Mouse (Mus musculus): ENCODE measurements around the gene Hsf5.

Gene Hsf5

GRCm38 (mm10) chr11:87590841-87591525, 26.0 kb upstream of the Hsf5 start:
- DNase-seq (ENCODE audit: low spot score): no peak

DNA sequence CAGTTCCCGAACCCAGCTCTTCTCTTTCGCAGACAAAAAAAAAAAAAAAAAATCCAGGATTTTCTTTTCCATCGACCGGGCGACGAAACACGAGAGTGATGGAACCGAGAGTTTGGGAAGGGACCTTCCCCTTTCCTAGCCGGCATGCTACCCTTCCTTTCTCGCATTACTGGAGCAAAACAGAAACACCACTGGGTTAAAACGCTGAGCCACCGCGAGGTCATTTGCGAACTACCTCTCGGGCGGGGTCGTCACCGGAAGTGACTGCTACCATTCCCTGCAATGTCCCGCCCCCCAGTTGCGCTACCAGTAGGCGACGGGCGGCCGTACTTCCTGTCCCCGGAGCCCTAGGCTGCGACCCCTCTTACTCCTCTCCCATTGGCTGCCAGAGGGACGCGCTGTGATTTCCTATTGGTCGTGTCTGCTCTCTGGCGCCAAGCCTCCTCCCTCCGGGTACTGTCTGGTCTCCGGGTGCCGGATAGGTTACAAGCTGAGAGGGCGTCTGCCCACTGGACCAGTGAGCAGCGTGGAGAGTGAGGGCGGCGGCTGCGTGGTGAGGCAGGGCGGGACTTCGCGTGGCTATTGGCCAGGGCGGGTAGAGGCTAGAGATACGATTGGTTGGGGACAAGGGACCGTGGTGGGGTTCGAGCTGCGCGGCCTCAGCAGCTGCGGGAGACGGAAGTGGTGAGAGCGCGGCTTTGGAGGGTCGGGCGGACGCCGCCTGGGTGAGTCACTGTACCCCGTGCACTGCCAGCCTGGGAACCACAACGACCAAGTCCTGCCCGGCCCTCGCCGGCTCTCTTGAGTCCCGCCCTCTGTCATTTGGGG, 25.2 kb upstream of the Hsf5 start, which contains the start of gene Mtmr4:
Mtmr4 (plus strand) TSS at position 637 of the 828 bp plus-strand sequence.
- DNase-seq (ENCODE audit: low spot score): peak; percentile 100

GRCm38 (mm10) chr11:87592354-87592695, 24.6 kb upstream of the Hsf5 start:
- DNase-seq (ENCODE audit: low spot score): no peak

DNA sequence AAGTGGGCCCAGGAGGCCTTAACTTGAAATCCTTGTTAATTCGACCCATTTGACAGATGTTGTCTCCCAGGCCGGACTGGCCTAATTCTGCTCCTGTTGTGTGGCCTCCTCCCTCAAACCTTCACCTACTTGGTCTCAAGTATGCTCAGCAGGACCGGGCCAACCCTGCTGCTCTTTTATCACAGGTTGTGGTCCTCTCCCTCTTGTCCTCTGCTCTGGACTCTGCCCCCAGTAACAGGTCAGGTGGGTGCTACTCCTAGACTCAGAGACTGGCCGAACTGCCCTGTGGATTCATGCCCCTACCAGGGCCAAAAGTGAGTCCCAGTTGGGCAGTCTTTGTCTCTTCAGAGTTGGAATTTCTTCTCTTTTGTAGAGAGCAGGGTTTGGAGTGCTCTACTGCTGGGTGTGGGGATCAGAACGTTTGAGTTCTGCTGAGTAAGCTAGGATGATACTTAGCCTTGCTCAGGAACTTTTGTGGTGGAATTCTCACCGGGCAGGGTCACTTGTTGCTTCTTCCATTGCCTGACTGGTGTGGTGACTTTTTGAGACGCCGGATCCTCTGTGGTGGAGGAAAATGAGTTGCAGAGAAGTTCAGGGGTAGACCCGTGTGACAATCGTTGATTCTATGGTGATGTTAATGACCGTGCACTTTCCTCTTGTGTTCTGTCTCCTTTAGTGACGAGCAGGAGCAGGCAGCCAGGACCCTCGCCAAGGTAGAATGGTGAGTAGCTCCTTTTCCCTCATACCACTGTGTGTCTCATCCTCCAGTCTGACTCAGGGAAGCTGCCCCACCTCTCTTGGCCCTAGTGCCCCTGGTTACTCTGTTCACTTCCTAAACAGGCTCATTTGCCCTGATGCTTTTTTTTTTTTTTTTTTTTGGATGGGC, 24.0 kb upstream of the Hsf5 start:
- no peak for DNase-seq (ENCODE audit: low spot score)

DNA sequence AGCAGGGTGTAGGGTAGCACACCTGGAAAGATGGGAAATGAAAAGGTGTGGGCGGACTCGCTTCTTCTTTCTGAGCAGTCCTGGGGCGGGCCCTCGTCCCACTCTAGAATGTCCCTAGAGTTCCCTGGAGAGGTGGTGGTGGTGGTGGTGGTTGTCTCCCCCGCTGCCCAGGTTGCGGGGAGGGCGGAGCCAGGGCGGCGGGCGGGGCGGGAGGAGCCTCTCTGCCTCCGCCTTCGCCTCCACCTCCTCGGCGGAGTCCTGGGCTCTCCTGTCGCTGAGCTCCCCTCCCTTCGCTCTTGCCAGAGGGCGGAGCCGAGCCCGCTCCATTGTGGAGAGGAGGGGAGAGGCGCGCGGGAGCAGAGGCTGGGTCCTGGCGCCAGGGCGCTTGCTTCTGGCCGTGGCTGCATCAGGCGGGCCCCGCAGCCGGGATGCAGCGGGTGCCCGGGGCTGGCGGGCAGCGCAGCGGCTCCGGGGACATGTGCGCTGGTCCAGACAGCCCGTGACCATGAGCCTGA, 21.6 kb upstream of the Hsf5 start:
- DNase-seq (ENCODE audit: low spot score): peak; percentile 82

DNA sequence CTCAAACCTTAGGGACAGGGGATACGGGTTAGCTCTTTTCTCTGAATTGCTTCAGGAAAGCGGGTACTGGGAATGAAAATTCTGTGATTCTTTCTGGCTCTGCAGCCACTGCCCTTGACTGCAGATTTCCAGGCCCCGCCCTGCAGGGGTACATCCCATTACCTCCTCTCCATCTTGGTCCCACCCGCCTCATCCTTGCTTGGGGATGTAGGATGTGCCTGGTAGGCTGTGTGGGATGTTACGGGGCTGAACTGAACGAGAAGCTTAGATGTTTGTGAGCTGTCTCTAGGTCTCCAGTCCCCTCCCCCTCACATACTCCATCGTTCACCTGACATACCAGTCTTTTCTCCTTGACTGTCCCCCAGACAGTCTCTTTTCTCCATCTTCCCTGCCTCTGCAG, 21.0 kb upstream of the Hsf5 start:
- DNase-seq (ENCODE audit: low spot score): no peak

DNA sequence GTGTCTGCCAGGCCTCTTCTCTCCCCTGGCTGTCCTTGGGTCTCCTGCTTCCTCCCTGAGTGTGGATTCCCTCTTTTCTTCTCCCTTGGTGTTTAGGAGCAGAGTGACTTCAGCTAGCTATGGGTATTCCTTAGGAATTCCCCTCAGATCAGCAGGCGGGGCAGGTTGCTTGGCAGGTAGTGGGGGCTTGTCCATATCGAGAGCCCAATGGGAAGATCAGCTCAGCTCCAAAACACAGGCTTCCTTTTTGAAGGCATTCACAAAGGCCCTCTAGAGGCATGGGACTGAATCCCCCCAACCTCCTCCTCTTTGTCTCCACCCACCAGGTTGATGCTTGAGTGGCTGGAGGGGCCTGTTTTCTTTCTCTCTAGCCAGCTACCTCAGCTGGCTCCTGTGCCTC, 20.5 kb upstream of the Hsf5 start:
- no peak for DNase-seq (ENCODE audit: low spot score)

GRCm38 (mm10) chr11:87597061-87597460, 19.9 kb upstream of the Hsf5 start:
- DNase-seq (ENCODE audit: low spot score): no peak

DNA sequence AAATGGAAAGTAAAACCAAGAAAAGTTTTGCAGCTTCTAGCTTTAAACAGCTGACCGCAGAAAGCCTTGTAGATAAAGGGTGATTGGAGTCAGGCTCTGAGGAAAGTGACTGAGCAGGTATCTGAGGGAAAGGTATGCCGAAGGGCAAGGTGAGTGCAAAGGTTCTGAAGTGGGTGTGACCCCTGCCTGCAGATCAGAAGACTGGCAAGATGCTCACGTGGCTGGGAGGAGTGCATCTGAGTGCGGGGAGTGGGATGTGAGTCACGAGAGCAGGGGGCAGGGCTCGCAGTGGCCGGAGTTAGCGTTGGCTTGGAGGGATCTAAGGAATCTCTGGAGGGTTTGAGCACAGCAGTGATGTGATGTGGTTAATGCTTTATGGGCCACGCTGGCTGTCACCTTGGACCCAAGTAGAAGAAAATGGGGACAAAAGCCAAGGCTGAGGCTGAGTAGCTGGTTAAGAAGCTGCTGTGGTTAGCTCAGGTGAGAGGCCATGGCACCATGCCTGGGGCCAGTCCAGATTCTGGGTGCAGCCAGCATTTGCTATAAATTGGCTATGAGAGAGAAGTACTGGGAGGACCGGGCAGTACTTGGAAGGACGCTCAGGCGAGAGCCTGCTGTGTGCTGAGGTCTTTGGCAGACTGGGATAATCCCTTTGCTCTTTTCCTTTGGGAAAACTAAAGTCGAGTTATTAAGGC, 17.4 kb upstream of the Hsf5 start:
- DNase-seq (ENCODE audit: low spot score): no peak

- DNase-seq (ENCODE audit: low spot score): no peak
These were observed 16.6 kb upstream of the Hsf5 start for GRCm38 (mm10) chr11:87600322-87600853.

DNA sequence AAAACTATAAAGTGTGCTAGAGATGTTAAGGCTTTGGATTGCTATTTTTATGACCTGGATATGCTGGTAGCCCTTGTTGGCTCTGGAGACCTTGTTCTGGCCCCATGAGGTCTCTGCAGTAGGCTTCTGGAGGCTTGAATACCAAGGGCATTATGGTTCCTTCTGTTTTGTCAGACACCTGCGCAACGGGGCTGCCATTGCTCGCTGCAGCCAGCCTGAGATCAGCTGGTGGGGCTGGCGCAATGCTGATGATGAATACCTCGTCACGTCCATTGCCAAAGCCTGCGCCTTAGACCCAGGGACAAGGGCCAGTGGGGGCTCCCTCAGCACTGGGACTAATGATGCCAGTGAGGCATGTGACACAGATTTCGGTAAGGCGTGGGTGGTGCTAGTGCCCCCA, 14.7 kb upstream of the Hsf5 start:
- DNase-seq (ENCODE audit: low spot score): no peak

DNA sequence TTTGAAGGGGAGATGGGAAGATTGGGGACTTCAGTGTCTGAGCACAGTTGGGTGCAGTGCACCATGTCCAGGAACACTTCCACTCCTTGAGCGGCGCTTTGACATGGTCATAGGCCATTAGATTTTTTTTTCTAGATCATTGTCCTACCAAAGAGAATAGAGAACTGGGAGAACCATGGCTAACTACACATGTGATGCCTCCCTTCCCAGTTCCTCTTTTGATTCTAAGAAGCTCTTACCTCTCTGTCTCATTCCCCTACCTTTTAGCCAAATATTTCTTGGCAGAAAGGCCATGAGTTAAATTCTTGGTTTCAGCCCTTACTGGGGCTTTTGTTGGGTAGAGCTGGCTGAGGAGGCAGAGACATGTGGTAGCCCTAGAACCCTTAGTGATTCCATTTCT, 13.4 kb upstream of the Hsf5 start:
- no peak for DNase-seq (ENCODE audit: low spot score)

DNA sequence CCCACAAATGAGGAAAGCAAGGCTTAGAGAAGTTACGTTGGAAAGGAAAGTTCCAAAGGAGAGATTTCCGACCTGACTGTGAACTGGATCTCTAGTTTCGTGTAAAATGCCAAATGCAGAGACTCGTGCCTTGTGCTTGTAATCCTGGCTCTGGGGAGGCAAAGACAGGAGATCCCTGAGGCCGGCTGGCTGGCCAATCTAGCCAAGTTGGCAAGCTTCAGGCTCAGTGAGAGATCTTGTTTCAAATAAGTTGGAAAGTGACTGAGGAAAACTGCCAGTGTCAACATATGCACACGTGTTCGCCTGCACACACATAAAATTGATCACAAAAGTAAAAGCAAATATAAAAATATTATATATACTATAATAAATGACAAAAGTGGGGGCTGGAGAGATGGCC, 7.7 kb upstream of the Hsf5 start:
- no peak for DNase-seq (ENCODE audit: low spot score)

DNA sequence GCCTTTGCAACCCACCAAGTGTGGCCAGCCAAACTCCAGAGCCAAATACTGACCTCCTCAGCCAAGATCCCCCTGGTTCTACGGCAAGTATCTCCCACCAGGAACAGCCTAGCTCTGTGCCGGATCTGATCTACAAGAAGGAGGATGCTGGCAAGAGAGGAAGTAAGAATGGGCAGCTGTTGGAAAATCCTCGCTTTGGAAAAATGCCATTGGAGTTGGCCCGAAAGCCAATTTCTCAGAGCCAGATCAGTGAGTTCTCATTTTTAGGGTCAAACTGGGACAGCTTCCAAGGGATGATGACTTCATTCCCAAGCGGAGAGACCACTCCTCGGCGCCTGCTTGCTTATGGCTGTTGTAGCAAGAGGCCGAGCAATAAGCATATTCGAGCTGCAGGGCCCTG, 5.4 kb upstream of the Hsf5 start:
- no peak for DNase-seq (ENCODE audit: low spot score)

- no peak for DNase-seq (ENCODE audit: low spot score)
These were observed 3.0 kb upstream of the Hsf5 start for GRCm38 (mm10) chr11:87613972-87614371.

- no peak for DNase-seq (ENCODE audit: low spot score)
These were observed 1.4 kb upstream of the Hsf5 start for GRCm38 (mm10) chr11:87615551-87615950.

DNA sequence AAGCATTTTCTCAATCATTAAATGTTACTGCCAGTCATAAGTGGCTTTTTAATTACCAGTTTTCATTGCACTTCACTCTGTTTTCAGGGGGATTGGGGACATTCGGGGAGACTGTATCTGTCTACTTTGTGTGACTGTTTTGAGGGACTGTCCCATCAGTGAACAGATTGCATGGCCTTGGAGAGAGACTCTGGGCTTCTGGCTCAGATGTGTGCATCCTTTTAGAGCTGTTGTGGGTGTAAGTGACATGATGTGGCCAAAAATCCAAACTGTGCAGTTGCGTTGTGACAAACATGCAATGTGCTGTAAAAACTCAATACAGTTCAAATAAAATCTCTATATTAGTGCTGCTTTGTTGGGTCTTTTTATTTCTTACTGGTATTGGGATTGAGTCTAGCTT, 1.0 kb upstream of the Hsf5 start:
- no peak for DNase-seq (ENCODE audit: low spot score)

GRCm38 (mm10) chr11:87617606-87618005, 642 bp downstream of the Hsf5 start:
- DNase-seq (ENCODE audit: low spot score): no peak

DNA sequence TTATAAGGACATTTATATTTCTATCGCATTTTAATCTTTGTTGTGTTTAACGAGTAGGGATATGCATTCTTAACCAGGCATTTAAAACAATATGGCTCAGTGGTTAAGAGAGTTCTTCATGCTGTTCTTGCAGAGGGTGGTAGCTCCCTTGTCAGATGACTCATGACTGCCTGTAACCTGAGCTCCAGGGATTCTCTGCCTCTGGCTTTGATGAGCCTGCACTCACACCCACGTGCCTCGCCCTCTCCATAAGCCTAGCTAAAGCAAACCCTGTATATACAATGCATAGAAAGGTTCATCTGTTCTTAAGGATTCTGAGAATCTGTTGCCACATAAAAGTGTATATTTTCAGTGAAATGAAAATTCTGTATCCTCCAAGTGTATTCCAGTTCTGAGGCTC, 6.2 kb downstream of the Hsf5 start:
- no peak for DNase-seq (ENCODE audit: low spot score)

DNA sequence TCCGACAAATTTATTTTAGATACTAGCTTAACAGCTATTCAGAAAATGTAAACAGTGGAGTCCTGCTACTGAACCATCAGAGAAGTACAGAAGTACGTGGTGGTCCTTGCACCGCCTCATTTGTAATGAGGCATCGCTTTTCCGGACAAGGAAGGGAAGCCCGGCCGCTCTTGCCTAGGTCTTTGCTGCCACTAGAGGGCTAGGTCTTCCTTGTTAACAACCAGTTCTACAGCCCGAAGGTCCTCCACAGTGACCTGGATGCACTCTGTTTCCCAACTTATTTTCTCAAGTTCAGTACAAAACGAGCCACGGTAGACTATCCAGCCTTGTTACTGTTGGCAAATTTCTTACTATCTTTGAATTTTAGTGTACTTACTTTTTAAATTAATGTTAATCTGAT, 12.9 kb downstream of the Hsf5 start:
- peak; percentile 45 for DNase-seq (ENCODE audit: low spot score)

- DNase-seq (ENCODE audit: low spot score): no peak
These were observed 21.8 kb downstream of the Hsf5 start for GRCm38 (mm10) chr11:87638793-87639192.

- DNase-seq (ENCODE audit: low spot score): no peak
These were observed 22.2 kb downstream of the Hsf5 start for GRCm38 (mm10) chr11:87639206-87639605.

Measured in layer of hippocampus, adult 11-12 months (tissue).